Mouse (Mus musculus): ENCODE results near the gene Cep250. TPM values are rescaled to one million over a fixed set of nuclear protein-coding genes. Genes with fewer than 3 reads are reported as not detected.

Cep250 gene
- total and polyA plus RNA-seq, 2 experiments from 2014 or later, result 3.7 to 4.0 TPM

- no peak for DNase-seq (ENCODE audit: low spot score)
- H3K4me2 ChIP-seq (ENCODE audit: low read depth, low read length), result no peak overlapping the region
- 28% methylated on average over 6 of the region's 6 CpGs for WGBS
Measured at GRCm38 (mm10) chr2:155949362-155949761, 6.9 kb upstream of the Cep250 start.

DNA sequence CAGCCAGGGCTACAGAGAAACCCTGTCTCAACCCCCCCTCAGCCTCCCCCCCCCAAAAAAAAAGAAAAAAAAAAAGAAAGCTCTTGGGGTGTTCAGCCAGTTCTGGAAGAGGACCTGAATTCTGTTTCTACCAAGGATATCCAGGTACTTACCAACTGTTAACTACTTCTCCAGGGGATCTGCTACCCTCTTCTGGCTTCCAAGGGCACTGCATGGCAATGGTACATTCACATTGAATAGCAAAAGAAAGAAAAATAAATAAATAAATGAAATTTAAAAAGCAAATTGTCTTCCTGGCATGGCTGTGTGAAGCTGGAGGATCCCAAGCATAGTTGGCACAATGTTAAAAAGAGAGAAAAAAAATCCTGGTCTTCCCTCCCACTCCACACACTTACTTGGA is 4.3 kb upstream of the Cep250 start:
- H3K36me3 ChIP-seq (replicated peaks; ENCODE audit: control insufficient read depth, insufficient read depth, low read length), result no peaks in the 10 kb centered on the region
- DNase-seq (ENCODE audit: low spot score), result peak; percentile 48
- no peak for TF ChIP-seq EP300 (IDR thresholded peaks at IDR 0.05; ENCODE audit: low read depth)
- peak; percentile 67 for TF ChIP-seq CTCF (IDR thresholded peaks at IDR 0.05; ENCODE audit: low read depth)
- no peak overlapping the region for H3K4me2 ChIP-seq (ENCODE audit: low read depth, low read length)
- ATAC-seq (ENCODE audit: insufficient read depth, low read depth), result no peak
- no peak overlapping the region for H3K9ac ChIP-seq (replicated peaks; ENCODE audit: low read depth, low read length)
- no peaks in the 10 kb centered on the region for H3K27me3 ChIP-seq (ENCODE audit: control insufficient read depth, insufficient read depth, low read length)
- no peak overlapping the region for H3K4me3 ChIP-seq (ENCODE audit: low read depth, low read length)
- H3K9me3 ChIP-seq (replicated peaks; ENCODE audit: control insufficient read depth, low read length), result no peaks in the 10 kb centered on the region
- H3K27ac ChIP-seq (ENCODE audit: low read depth), result no peak overlapping the region
- H3K4me1 ChIP-seq (ENCODE audit: control insufficient read depth, insufficient read depth), result no peaks in the 10 kb centered on the region

More at GRCm38 (mm10) chr2:155949362-155949761, 6.9 kb upstream of the Cep250 start:
- TF ChIP-seq CTCF (IDR thresholded peaks at IDR 0.05; ENCODE audit: low read depth) (no peak), EP300 (IDR thresholded peaks at IDR 0.05; ENCODE audit: low read depth) (no peak)
- Histone ChIP-seq H3K27ac (ENCODE audit: low read depth) (no peak overlapping the region), H3K27me3 (ENCODE audit: control insufficient read depth, insufficient read depth, low read length) (peaks cover 3% of the 10 kb centered on the region; the same call in 1 of the 2 replicates), H3K9ac (replicated peaks; ENCODE audit: low read depth, low read length) (peak overlapping the region; percentile 20; the same call in 1 of the 2 replicates), H3K36me3 (replicated peaks; ENCODE audit: control insufficient read depth, insufficient read depth, low read length) (no peaks in the 10 kb centered on the region), H3K4me1 (ENCODE audit: control insufficient read depth, insufficient read depth) (no peaks in the 10 kb centered on the region), H3K9me3 (replicated peaks; ENCODE audit: control insufficient read depth, low read length) (no peaks in the 10 kb centered on the region), H3K4me3 (ENCODE audit: low read depth, low read length) (no peak overlapping the region)
- no peak for ATAC-seq (ENCODE audit: insufficient read depth, low read depth)

- no peak for DNase-seq (ENCODE audit: low spot score)
- Histone ChIP-seq H3K27ac (ENCODE audit: low read depth) (no peak overlapping the region), H3K27me3 (ENCODE audit: control insufficient read depth, insufficient read depth, low read length) (no peaks in the 10 kb centered on the region), H3K9me3 (replicated peaks; ENCODE audit: control insufficient read depth, low read length) (no peaks in the 10 kb centered on the region), H3K36me3 (replicated peaks; ENCODE audit: control insufficient read depth, insufficient read depth, low read length) (peaks cover 22% of the 10 kb centered on the region), H3K4me3 (ENCODE audit: low read depth, low read length) (no peak overlapping the region), H3K9ac (replicated peaks; ENCODE audit: low read depth, low read length) (no peak overlapping the region), H3K4me1 (ENCODE audit: control insufficient read depth, insufficient read depth) (no peaks in the 10 kb centered on the region), H3K4me2 (ENCODE audit: low read depth, low read length) (no peak overlapping the region)
- 71% methylated on average over 5 of the region's 5 CpGs for WGBS
- ATAC-seq (ENCODE audit: insufficient read depth, low read depth), result no peak
- no peak for TF ChIP-seq CTCF (IDR thresholded peaks at IDR 0.05; ENCODE audit: low read depth)
- TF ChIP-seq EP300 (IDR thresholded peaks at IDR 0.05; ENCODE audit: low read depth), result no peak
Measured at GRCm38 (mm10) chr2:155959981-155960380, 3.7 kb downstream of the Cep250 start.

- TF ChIP-seq CTCF (IDR thresholded peaks at IDR 0.05; ENCODE audit: low read depth), result no peak
- no peak for TF ChIP-seq EP300 (IDR thresholded peaks at IDR 0.05; ENCODE audit: low read depth)
- Histone ChIP-seq H3K4me2 (ENCODE audit: low read depth, low read length) (no peak overlapping the region), H3K36me3 (replicated peaks; ENCODE audit: control insufficient read depth, insufficient read depth, low read length) (peaks cover 32% of the 10 kb centered on the region), H3K27ac (ENCODE audit: low read depth) (no peak overlapping the region), H3K27me3 (ENCODE audit: control insufficient read depth, insufficient read depth, low read length) (no peaks in the 10 kb centered on the region), H3K4me3 (ENCODE audit: low read depth, low read length) (no peak overlapping the region), H3K9ac (replicated peaks; ENCODE audit: low read depth, low read length) (no peak overlapping the region), H3K4me1 (ENCODE audit: control insufficient read depth, insufficient read depth) (no peaks in the 10 kb centered on the region), H3K9me3 (replicated peaks; ENCODE audit: control insufficient read depth, low read length) (no peaks in the 10 kb centered on the region)
- DNase-seq (ENCODE audit: low spot score) (no peak), ATAC-seq (ENCODE audit: insufficient read depth, low read depth) (no peak)
- 83% methylated on average over 10 of the region's 10 CpGs for WGBS
Measured at GRCm38 (mm10) chr2:155961862-155962261, 5.6 kb downstream of the Cep250 start.

GRCm38 (mm10) chr2:155962991-155963390 is 6.7 kb downstream of the Cep250 start:
- TF ChIP-seq EP300 (IDR thresholded peaks at IDR 0.05; ENCODE audit: low read depth), result no peak
- peak; percentile 67 for TF ChIP-seq CTCF (IDR thresholded peaks at IDR 0.05; ENCODE audit: low read depth)
- Histone ChIP-seq H3K9ac (replicated peaks; ENCODE audit: low read depth, low read length) (no peak overlapping the region), H3K27me3 (ENCODE audit: control insufficient read depth, insufficient read depth, low read length) (no peaks in the 10 kb centered on the region), H3K4me1 (ENCODE audit: control insufficient read depth, insufficient read depth) (no peaks in the 10 kb centered on the region), H3K27ac (ENCODE audit: low read depth) (no peak overlapping the region), H3K9me3 (replicated peaks; ENCODE audit: control insufficient read depth, low read length) (no peaks in the 10 kb centered on the region), H3K4me3 (ENCODE audit: low read depth, low read length) (no peak overlapping the region), H3K36me3 (replicated peaks; ENCODE audit: control insufficient read depth, insufficient read depth, low read length) (peaks cover 41% of the 10 kb centered on the region), H3K4me2 (ENCODE audit: low read depth, low read length) (no peak overlapping the region)
- DNase-seq (ENCODE audit: low spot score) (peak; percentile 50), ATAC-seq (ENCODE audit: insufficient read depth, low read depth) (peak; percentile 64)
- 33% methylated on average over 1 of the region's 1 CpGs for WGBS

- H3K27me3 ChIP-seq (ENCODE audit: control insufficient read depth, insufficient read depth, low read length), result no peaks in the 10 kb centered on the region
- no peak overlapping the region for H3K9ac ChIP-seq (replicated peaks; ENCODE audit: low read depth, low read length)
- ATAC-seq (ENCODE audit: insufficient read depth, low read depth), result no peak
- no peak for DNase-seq (ENCODE audit: low spot score)
- WGBS, result 87% methylated on average over 6 of the region's 6 CpGs
- peaks cover 84% of the 10 kb centered on the region for H3K36me3 ChIP-seq (replicated peaks; ENCODE audit: control insufficient read depth, insufficient read depth, low read length)
- no peak overlapping the region for H3K27ac ChIP-seq (ENCODE audit: low read depth)
- TF ChIP-seq EP300 (IDR thresholded peaks at IDR 0.05; ENCODE audit: low read depth) (no peak), CTCF (IDR thresholded peaks at IDR 0.05; ENCODE audit: low read depth) (no peak)
- H3K4me3 ChIP-seq (ENCODE audit: low read depth, low read length), result no peak overlapping the region
- H3K9me3 ChIP-seq (replicated peaks; ENCODE audit: control insufficient read depth, low read length), result no peaks in the 10 kb centered on the region
- H3K4me2 ChIP-seq (ENCODE audit: low read depth, low read length), result no peak overlapping the region
- H3K4me1 ChIP-seq (ENCODE audit: control insufficient read depth, insufficient read depth), result no peaks in the 10 kb centered on the region
Measured at GRCm38 (mm10) chr2:155973348-155973747, 17.1 kb downstream of the Cep250 start.
